Mouse (Mus musculus) spleen, adult 2 months (tissue): ENCODE results near the gene Pde6b. TPM values are rescaled to one million over a fixed set of nuclear protein-coding genes. Genes with fewer than 3 reads are reported as not detected.

ENCODE experiments used
- DNase-seq, 2 experiments: peaks; one replicate each; pipeline versions ENCODE4 v3.0.0 to v3.0.0-alpha.2; 2012 to 2021; ENCODE audit warnings: low spot score in 2 of 2, low read depth in 1 of 2
- H3K27ac ChIP-seq: fragments of 200-500 bp; 2 replicates; pipeline ENCODE4 v1.5.1; 2012; ENCODE audit warnings: low read length, inconsistent platforms; ENCODE audit not compliant: insufficient read depth
- H3K27me3 ChIP-seq: fragments of 200-500 bp; 2 replicates; pipeline ENCODE4 v1.6.1; 2012; ENCODE audit warnings: mild to moderate bottlenecking, moderate library complexity, low read length, inconsistent platforms; ENCODE audit not compliant: control insufficient read depth, insufficient read depth
- H3K36me3 ChIP-seq: fragments of 200-500 bp; 2 replicates; pipeline ENCODE4 v1.6.1; 2012; ENCODE audit warnings: mild to moderate bottlenecking, low read length, inconsistent platforms; ENCODE audit not compliant: control insufficient read depth, insufficient read depth
- H3K4me1 ChIP-seq: fragments of 200-500 bp; 2 replicates; pipeline ENCODE4 v1.6.1; 2011; ENCODE audit warnings: inconsistent platforms; ENCODE audit not compliant: control insufficient read depth, insufficient read depth, insufficient read length
- H3K4me3 ChIP-seq: fragments of 200-500 bp; 2 replicates; pipeline ENCODE4 v1.5.1; 2011; ENCODE audit warnings: mild to moderate bottlenecking, inconsistent platforms; ENCODE audit not compliant: insufficient read depth, insufficient read length; ENCODE audit errors: extremely low read depth
- CTCF ChIP-seq: fragments of 200-500 bp; IDR thresholded peaks from 2 replicates; pipeline ENCODE4 v1.5.1; 2011; ENCODE audit warnings: mild to moderate bottlenecking, inconsistent platforms; ENCODE audit not compliant: insufficient read depth, insufficient read length, insufficient replicate concordance; ENCODE audit errors: extremely low read depth
- POLR2A ChIP-seq: fragments of 200-500 bp; IDR thresholded peaks from 2 replicates; pipeline ENCODE4 v1.6.1; 2011; ENCODE audit warnings: low read depth, low read length, inconsistent platforms
- WGBS: fragments of 180-500 bp; shearing (Covaris S2); methylation state at CpG from one replicate; pipeline ENCODE4 v1.1.7; 2018; 5-methylcytosine and 5-hydroxymethylcytosine counted together
- polyA plus RNA-seq: library from polyadenylated mRNA; depleted of rRNA; stranded (reverse); fragments of >200 nt; gene quantifications from 2 replicates; pipeline ENCODE4 v1.2.3, GENCODE M21; 2012; rRNA removed

Pde6b gene
- polyA plus RNA-seq, 1 experiment: not detected

DNA sequence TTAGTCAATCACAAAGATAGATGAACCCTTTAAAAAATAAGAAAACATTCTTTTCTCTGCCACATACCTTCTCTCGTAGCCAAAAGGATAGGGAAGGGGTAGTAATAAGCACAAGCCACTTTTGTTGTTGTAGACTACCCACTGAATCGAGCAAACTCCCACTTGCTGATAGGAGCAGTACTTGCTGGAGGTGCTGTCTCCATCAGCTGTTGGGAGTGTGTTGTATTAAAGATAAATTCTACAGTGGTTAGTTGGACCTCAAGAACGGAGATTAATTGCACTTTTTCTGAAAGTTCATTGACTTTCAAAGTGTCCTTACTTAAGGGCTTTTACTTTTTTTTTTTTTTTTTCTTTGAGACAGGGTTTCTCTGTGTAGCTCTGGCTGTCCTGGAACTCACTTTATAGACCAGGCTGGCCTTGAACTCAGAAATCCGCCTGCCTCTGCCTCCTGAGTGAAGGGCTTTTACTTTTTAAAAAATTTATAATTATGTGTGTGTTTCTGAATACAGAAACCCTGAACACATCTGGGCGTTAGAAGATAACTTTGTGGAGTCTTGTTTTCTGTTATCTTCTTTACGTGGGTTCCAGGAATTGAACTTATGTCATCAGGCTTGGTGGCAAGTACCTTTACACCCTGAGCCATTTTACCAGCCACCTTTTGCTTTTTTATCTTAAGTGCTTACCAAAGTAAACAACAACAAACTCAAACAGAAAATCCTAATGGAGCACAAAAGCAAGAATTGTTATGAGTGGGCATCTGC lies 77.1 kb downstream of the Pde6b start:
- Histone ChIP-seq H3K27me3 (no peaks in the 10 kb centered on the region), H3K4me1 (peaks cover 12% of the 10 kb centered on the region; the same call in 1 of the 2 replicates), H3K36me3 (no peaks in the 10 kb centered on the region), H3K4me3 (no peak overlapping the region), H3K27ac (no peak overlapping the region)
- no peak for DNase-seq
- 81% methylated on average over 6 of the region's 6 CpGs for WGBS
- TF ChIP-seq POLR2A (no peak), CTCF (no peak)

GRCm38 (mm10) chr5:108466647-108467046 lies 78.5 kb downstream of the Pde6b start:
- TF ChIP-seq POLR2A: no peak
- TF ChIP-seq CTCF: no peak
- Histone ChIP-seq H3K4me3 (no peak overlapping the region), H3K27me3 (no peaks in the 10 kb centered on the region), H3K36me3 (no peaks in the 10 kb centered on the region), H3K4me1 (peaks cover 10% of the 10 kb centered on the region; the same call in 1 of the 2 replicates), H3K27ac (no peak overlapping the region)
- 96% methylated on average over 1 of the region's 1 CpGs for WGBS
- no peak for DNase-seq

DNA sequence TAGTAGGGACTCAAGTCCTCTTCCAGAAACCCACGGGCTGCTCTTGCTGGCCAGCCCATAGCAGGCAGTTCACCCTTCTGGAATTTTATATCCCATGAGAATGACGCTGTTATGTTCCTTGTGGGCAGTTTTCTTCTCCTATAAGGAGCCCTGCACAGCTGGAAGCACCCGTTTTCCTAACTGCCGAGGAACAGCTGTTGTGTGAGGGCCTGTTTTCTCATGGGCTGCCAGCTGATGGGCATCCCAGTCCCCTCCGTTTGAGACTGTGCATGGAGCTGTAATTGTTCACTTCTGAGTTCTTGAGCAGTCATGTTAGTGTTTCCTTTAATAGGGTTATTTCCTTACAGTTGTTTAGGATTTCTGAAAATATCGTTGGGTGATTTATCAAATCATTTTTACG lies 81.4 kb downstream of the Pde6b start:
- Histone ChIP-seq H3K36me3 (peaks cover 2% of the 10 kb centered on the region; the same call in 1 of the 2 replicates), H3K27me3 (no peaks in the 10 kb centered on the region), H3K4me3 (no peak overlapping the region), H3K27ac (no peak overlapping the region), H3K4me1 (no peaks in the 10 kb centered on the region)
- TF ChIP-seq POLR2A (no peak), CTCF (no peak)
- 88% methylated on average over 7 of the region's 7 CpGs for WGBS
- DNase-seq: no peak

DNA sequence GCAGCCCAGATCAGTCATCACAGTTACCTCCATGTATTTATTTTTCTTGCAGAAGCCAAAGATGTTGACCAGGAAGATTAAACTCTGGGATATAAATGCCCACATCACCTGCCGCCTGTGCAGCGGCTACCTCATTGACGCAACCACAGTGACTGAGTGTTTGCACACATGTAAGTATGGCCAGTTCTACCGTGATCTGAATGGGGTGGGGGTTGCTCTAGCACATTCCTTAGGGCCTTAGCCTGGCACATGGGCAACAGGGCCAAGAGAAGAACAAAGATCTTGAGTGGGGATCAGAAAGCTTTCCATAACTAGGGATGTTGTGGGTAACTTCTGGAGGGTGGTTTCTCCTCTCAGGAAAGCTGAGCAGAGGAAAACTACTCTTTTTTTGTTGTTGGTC lies 85.5 kb downstream of the Pde6b start:
- no peak for DNase-seq
- 97% methylated on average over 4 of the region's 4 CpGs for WGBS
- Histone ChIP-seq H3K36me3 (peaks cover 16% of the 10 kb centered on the region), H3K4me3 (no peak overlapping the region), H3K27ac (no peak overlapping the region), H3K4me1 (no peaks in the 10 kb centered on the region), H3K27me3 (no peaks in the 10 kb centered on the region)
- no peak for TF ChIP-seq POLR2A
- no peak for TF ChIP-seq CTCF

DNA sequence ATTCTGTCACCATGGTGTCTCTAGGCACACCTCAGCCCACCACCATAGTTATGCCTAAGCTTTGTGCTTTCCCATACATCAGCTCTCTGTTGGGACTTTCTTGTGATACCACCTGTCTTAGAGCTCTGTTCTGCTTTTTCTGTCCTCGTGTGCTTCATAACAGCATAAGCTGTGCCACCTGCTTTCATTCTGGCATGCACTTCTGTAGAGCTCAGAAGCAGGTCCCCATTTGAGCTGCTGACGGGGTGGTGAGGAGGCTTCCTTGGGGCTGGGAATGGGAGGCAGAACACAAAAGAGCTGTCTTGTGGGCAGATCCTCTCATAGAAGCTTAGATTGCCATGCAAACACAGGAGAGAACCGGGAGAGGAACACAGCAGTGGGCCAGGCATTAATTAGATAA lies 87.8 kb downstream of the Pde6b start:
- Histone ChIP-seq H3K4me3 (no peak overlapping the region), H3K4me1 (no peaks in the 10 kb centered on the region), H3K36me3 (peaks cover 16% of the 10 kb centered on the region), H3K27me3 (no peaks in the 10 kb centered on the region), H3K27ac (no peak overlapping the region)
- no peak for DNase-seq
- 92% methylated on average over 3 of the region's 3 CpGs for WGBS
- TF ChIP-seq POLR2A (no peak), CTCF (no peak)

Other genes starting within 250 kb of the Pde6b start
- 16.0 and 23.5 TPM in 2 replicates for gene Dr1, start 119.5 kb upstream of the Pde6b start, polyA plus RNA-seq
- gene Pigg, start 75.8 kb upstream of the Pde6b start, polyA plus RNA-seq: 2.4 and 2.7 TPM in 2 replicates
- gene Gm42517, start 20.5 kb upstream of the Pde6b start, polyA plus RNA-seq: 1.3 and 1.4 TPM in 2 replicates
- 18.3 and 18.7 TPM in 2 replicates for gene Atp5k, start 46.1 kb downstream of the Pde6b start, polyA plus RNA-seq
- gene Mfsd7a, start 60.5 kb downstream of the Pde6b start, polyA plus RNA-seq: 3.7 and 3.8 TPM in 2 replicates
- gene Pcgf3, start 72.8 kb downstream of the Pde6b start, polyA plus RNA-seq: 3.1 and 3.9 TPM in 2 replicates
- gene Cplx1, start 161.6 kb downstream of the Pde6b start, polyA plus RNA-seq: 0.05 TPM in 1 of 2 replicates, not detected in the other
- 69.2 and 80.0 TPM in 2 replicates for gene Gak, start 241.4 kb downstream of the Pde6b start, polyA plus RNA-seq
- gene Tmem175, start 241.4 kb downstream of the Pde6b start, polyA plus RNA-seq: 33.2 and 34.0 TPM in 2 replicates